Mouse (Mus musculus) spleen, embryonic (tissue): ENCODE results near the gene Rpl9-ps1.

ENCODE experiments used
- CTCF ChIA-PET: fragments of 350-600 bp; sonication (Branson Sonifier 250); formaldehyde crosslinking; loops from one replicate; lab custom pipeline; 2022; lab: Charles Lee

Gene Rpl9-ps1

GRCm38 (mm10) chr11:83628808-83629207 lies 16.6 kb downstream of the Rpl9-ps1 start:
- CTCF ChIA-PET: no interaction called here

GRCm38 (mm10) chr11:83623586-83623985 lies 21.8 kb downstream of the Rpl9-ps1 start:
- CTCF ChIA-PET: no interaction called here

GRCm38 (mm10) chr11:83619037-83619436 lies 26.4 kb downstream of the Rpl9-ps1 start:
- CTCF ChIA-PET: interaction anchor here (0.6 kb wide), 1 partner anchor 15 kb away, joined by 3 read pairs; no protein-coding TSS in a partner anchor

- CTCF ChIA-PET: interaction anchor here (0.6 kb wide), 1 partner anchor 16 kb away, joined by 3 read pairs; no protein-coding TSS in a partner anchor
These were observed 27.2 kb downstream of the Rpl9-ps1 start for GRCm38 (mm10) chr11:83618238-83618637.

- CTCF ChIA-PET: no interaction called here
These were observed 28.8 kb downstream of the Rpl9-ps1 start for GRCm38 (mm10) chr11:83616586-83616985.

- CTCF ChIA-PET: no interaction called here
These were observed 34.5 kb downstream of the Rpl9-ps1 start for GRCm38 (mm10) chr11:83610900-83611299.

GRCm38 (mm10) chr11:83606396-83606795 lies 39.0 kb downstream of the Rpl9-ps1 start:
- CTCF ChIA-PET: no interaction called here

GRCm38 (mm10) chr11:83605535-83605934 lies 39.9 kb downstream of the Rpl9-ps1 start:
- CTCF ChIA-PET: no interaction called here

GRCm38 (mm10) chr11:83604698-83605097 lies 40.7 kb downstream of the Rpl9-ps1 start:
- CTCF ChIA-PET: no interaction called here

GRCm38 (mm10) chr11:83603399-83603798 lies 42.0 kb downstream of the Rpl9-ps1 start:
- CTCF ChIA-PET: no interaction called here

- CTCF ChIA-PET: no interaction called here
These were observed 44.8 kb downstream of the Rpl9-ps1 start for GRCm38 (mm10) chr11:83600576-83600975.

- CTCF ChIA-PET: interaction anchor here (0.6 kb wide), 1 partner anchor 45 kb away, joined by 4 read pairs; no protein-coding TSS in a partner anchor
These were observed 46.4 kb downstream of the Rpl9-ps1 start for GRCm38 (mm10) chr11:83598991-83599390.

- CTCF ChIA-PET: no interaction called here
These were observed 47.1 kb downstream of the Rpl9-ps1 start for GRCm38 (mm10) chr11:83598207-83598837.

GRCm38 (mm10) chr11:83597796-83598195 lies 47.6 kb downstream of the Rpl9-ps1 start:
- CTCF ChIA-PET: no interaction called here

- CTCF ChIA-PET: no interaction called here
These were observed 49.6 kb downstream of the Rpl9-ps1 start for GRCm38 (mm10) chr11:83595669-83596455.
